Mouse (Mus musculus): ENCODE measurements at regions not wholly inside any gene's neighbourhood (a gene's known extent, or its start where the extent isn't known, plus 50 kb on each side); places are given as distances from the start of the nearest gene placed in this dataset.
"Not testable (repeated sequence)": the region's sequence is repeated elsewhere in the genome, so short reads cannot be mapped to it uniquely, and the experiment has no call there.

GRCm38 (mm10) chr13:69129056-69129620, 129.8 kb upstream of the Adcy2 start:
- Histone ChIP-seq H3K4me2 (no peak overlapping the region), H3K36me3 (no peaks in the 10 kb centered on the region), H3K9me3 (no peaks in the 10 kb centered on the region), H3K9ac (no peak overlapping the region), H3K27ac (replicated peaks) (no peak overlapping the region), H3K4me1 (replicated peaks) (no peaks in the 10 kb centered on the region), H3K27me3 (no peaks in the 10 kb centered on the region), H3K4me3 (no peak overlapping the region)
- ATAC-seq (ENCODE audit: low read depth): no peak
- WGBS: 73% methylated on average over 8 of the region's 8 CpGs

GRCm38 (mm10) chr13:69127522-69127921, 128.2 kb upstream of the Adcy2 start:
- H3K9me3 ChIP-seq: no peaks in the 10 kb centered on the region
- H3K36me3 ChIP-seq: no peaks in the 10 kb centered on the region
- ATAC-seq (ENCODE audit: low read depth): peak; percentile 63
- no peaks in the 10 kb centered on the region for H3K4me1 ChIP-seq (replicated peaks)
- H3K4me3 ChIP-seq: no peak overlapping the region
- H3K27ac ChIP-seq (replicated peaks): no peak overlapping the region
- H3K4me2 ChIP-seq: no peak overlapping the region
- H3K9ac ChIP-seq: no peak overlapping the region
- no peaks in the 10 kb centered on the region for H3K27me3 ChIP-seq
- WGBS: 69% methylated on average over 3 of the region's 3 CpGs

GRCm38 (mm10) chr13:69118743-69119142, 119.4 kb upstream of the Adcy2 start:
- not testable (repeated sequence) for ATAC-seq (ENCODE audit: low read depth); H3K9ac ChIP-seq
- 94% methylated on average over 8 of the region's 8 CpGs for WGBS

GRCm38 (mm10) chr13:69109168-69109567, 109.8 kb upstream of the Adcy2 start:
- Histone ChIP-seq H3K4me3 (no peak overlapping the region), H3K4me2 (no peak overlapping the region), H3K27me3 (no peaks in the 10 kb centered on the region), H3K9ac (no peak overlapping the region), H3K36me3 (no peaks in the 10 kb centered on the region), H3K9me3 (no peaks in the 10 kb centered on the region), H3K4me1 (replicated peaks) (no peaks in the 10 kb centered on the region), H3K27ac (replicated peaks) (no peak overlapping the region)
- no peak for ATAC-seq (ENCODE audit: low read depth)
- WGBS: 54% methylated on average over 2 of the region's 2 CpGs

More at GRCm38 (mm10) chr13:69118743-69119142, 119.4 kb upstream of the Adcy2 start:
- not testable (repeated sequence) for H3K27ac ChIP-seq (replicated peaks); H3K4me2 ChIP-seq; H3K27me3 ChIP-seq; H3K9me3 ChIP-seq; H3K4me1 ChIP-seq (replicated peaks); H3K4me3 ChIP-seq; H3K36me3 ChIP-seq

- Histone ChIP-seq H3K4me3 (no peak overlapping the region), H3K4me1 (replicated peaks) (no peaks in the 10 kb centered on the region), H3K27me3 (no peaks in the 10 kb centered on the region), H3K9me3 (no peaks in the 10 kb centered on the region), H3K36me3 (no peaks in the 10 kb centered on the region), H3K9ac (no peak overlapping the region), H3K4me2 (no peak overlapping the region), H3K27ac (replicated peaks) (no peak overlapping the region)
- 46% methylated on average over 1 of the region's 1 CpGs for WGBS
- no peak; the same call in 1 of the 2 replicates for ATAC-seq (ENCODE audit: low read depth)
Observed at GRCm38 (mm10) chr13:69086613-69087012, 87.3 kb upstream of the Adcy2 start.

GRCm38 (mm10) chr13:69070336-69070735, 71.0 kb upstream of the Adcy2 start:
- Histone ChIP-seq H3K4me3 (no peak overlapping the region), H3K9ac (no peak overlapping the region), H3K4me1 (replicated peaks) (no peaks in the 10 kb centered on the region), H3K4me2 (no peak overlapping the region), H3K27me3 (no peaks in the 10 kb centered on the region), H3K27ac (replicated peaks) (no peak overlapping the region), H3K9me3 (no peaks in the 10 kb centered on the region), H3K36me3 (no peaks in the 10 kb centered on the region)
- ATAC-seq (ENCODE audit: low read depth): no peak

GRCm38 (mm10) chr13:69069817-69070216, 70.5 kb upstream of the Adcy2 start:
- Histone ChIP-seq H3K4me3 (no peak overlapping the region), H3K9ac (no peak overlapping the region), H3K4me2 (no peak overlapping the region), H3K27me3 (no peaks in the 10 kb centered on the region), H3K36me3 (no peaks in the 10 kb centered on the region), H3K4me1 (replicated peaks) (no peaks in the 10 kb centered on the region), H3K27ac (replicated peaks) (no peak overlapping the region), H3K9me3 (no peaks in the 10 kb centered on the region)
- no peak for ATAC-seq (ENCODE audit: low read depth)
- WGBS: 90% methylated on average over 3 of the region's 3 CpGs

- H3K4me2 ChIP-seq: no peak overlapping the region
- no peaks in the 10 kb centered on the region for H3K27me3 ChIP-seq
- no peak overlapping the region for H3K27ac ChIP-seq (replicated peaks)
- H3K9ac ChIP-seq: no peak overlapping the region
- no peak overlapping the region for H3K4me3 ChIP-seq
- H3K36me3 ChIP-seq: no peaks in the 10 kb centered on the region
- H3K4me1 ChIP-seq (replicated peaks): 0 out of 2 replicates have a peak, but pooled peaks cover 6% of the 10 kb centered on the region
- no peak for ATAC-seq (ENCODE audit: low read depth)
- 92% methylated on average over 2 of the region's 2 CpGs for WGBS
- no peaks in the 10 kb centered on the region for H3K9me3 ChIP-seq
Observed at GRCm38 (mm10) chr13:69066636-69067035, 67.3 kb upstream of the Adcy2 start.

GRCm38 (mm10) chr13:69065285-69065684, 65.9 kb upstream of the Adcy2 start:
- no peak for ATAC-seq (ENCODE audit: low read depth)
- H3K4me2 ChIP-seq: no peak overlapping the region
- 83% methylated on average over 8 of the region's 8 CpGs for WGBS
- no peak overlapping the region for H3K4me3 ChIP-seq
- H3K9ac ChIP-seq: no peak overlapping the region
- H3K27ac ChIP-seq (replicated peaks): no peak overlapping the region
- H3K27me3 ChIP-seq: no peaks in the 10 kb centered on the region
- H3K36me3 ChIP-seq: no peaks in the 10 kb centered on the region
- H3K9me3 ChIP-seq: no peaks in the 10 kb centered on the region
- 0 out of 2 replicates have a peak, but pooled peaks cover 6% of the 10 kb centered on the region for H3K4me1 ChIP-seq (replicated peaks)

GRCm38 (mm10) chr13:69062692-69063233, 63.4 kb upstream of the Adcy2 start:
- Histone ChIP-seq H3K9ac (no peak overlapping the region), H3K27ac (replicated peaks) (no peak overlapping the region), H3K9me3 (no peaks in the 10 kb centered on the region), H3K4me1 (replicated peaks) (0 out of 2 replicates have a peak, but pooled peaks cover 6% of the 10 kb centered on the region), H3K36me3 (no peaks in the 10 kb centered on the region), H3K4me2 (no peak overlapping the region), H3K27me3 (no peaks in the 10 kb centered on the region), H3K4me3 (no peak overlapping the region)
- ATAC-seq (ENCODE audit: low read depth): peak; percentile 77; the same call in 1 of the 2 replicates
- WGBS: 20% methylated on average over 3 of the region's 3 CpGs

- H3K36me3 ChIP-seq: no peaks in the 10 kb centered on the region
- WGBS: 90% methylated on average over 3 of the region's 3 CpGs
- no peaks in the 10 kb centered on the region for H3K9me3 ChIP-seq
- H3K9ac ChIP-seq: no peak overlapping the region
- H3K4me1 ChIP-seq (replicated peaks): 0 out of 2 replicates have a peak, but pooled peaks cover 6% of the 10 kb centered on the region
- ATAC-seq (ENCODE audit: low read depth): no peak
- no peak overlapping the region for H3K4me2 ChIP-seq
- H3K27me3 ChIP-seq: no peaks in the 10 kb centered on the region
- no peak overlapping the region for H3K4me3 ChIP-seq
- no peak overlapping the region for H3K27ac ChIP-seq (replicated peaks)
Observed at GRCm38 (mm10) chr13:69061436-69061835, 62.1 kb upstream of the Adcy2 start.
